Mouse (Mus musculus) MEL (cell line): ENCODE measurements around the gene Lypd6b.

Experiments
- CTCF ChIP-seq, 3 experiments: IDR thresholded peaks in 2 of 3; conservative IDR thresholded peaks in 1 of 3; 2 replicates each; pipeline ENCODE4 v1.5.1; 2011 to 2012; ENCODE audit warnings: low read length in 3 of 3, low read depth in 2 of 3, mild to moderate bottlenecking in 2 of 3, improper control_type of control experiment in 1 of 3, inconsistent platforms in 1 of 3, mixed read lengths in 1 of 3, moderate library complexity in 1 of 3; ENCODE audit not compliant: control insufficient read depth in 1 of 3, insufficient read depth in 1 of 3, poor library complexity in 1 of 3, severe bottlenecking in 1 of 3
- USF2 ChIP-seq, 2 experiments: IDR thresholded peaks; 2 replicates each; pipeline ENCODE4 v1.6.1; 2011 to 2012; ENCODE audit warnings: improper control_type of control experiment in 2 of 2, low read length in 2 of 2, borderline replicate concordance in 1 of 2, inconsistent platforms in 1 of 2, low read depth in 1 of 2, mild to moderate bottlenecking in 1 of 2; ENCODE audit not compliant: insufficient read depth in 1 of 2

GRCm38 (mm10) chr2:49749730-49750576, 37.5 kb upstream of the Lypd6b start:
- no peak for TF ChIP-seq USF2 (IDR thresholded peaks at IDR 0.05; ENCODE audit: borderline replicate concordance in 1 of 2, insufficient read depth in 1 of 2, low read depth in 1 of 2, low read length in 2 of 2)
- TF ChIP-seq CTCF (IDR thresholded peaks at IDR 0.05 in 2 of 3, conservative IDR thresholded peaks at IDR 0.05 in 1 of 3; ENCODE audit: control insufficient read depth in 1 of 3, insufficient read depth in 1 of 3, low read depth in 2 of 3, low read length in 3 of 3, poor library complexity in 1 of 3, severe bottlenecking in 1 of 3) = no peak
